Mouse (Mus musculus): ENCODE measurements at regions not wholly inside any gene's neighbourhood (a gene's known extent, or its start where the extent isn't known, plus 50 kb on each side); places are given as distances from the start of the nearest gene placed in this dataset.

GRCm38 (mm10) chr11:43361858-43362257 is 64.2 kb downstream of the Pttg1 start:
- TF ChIP-seq POLR2A (IDR thresholded peaks at IDR 0.05; ENCODE audit: control insufficient read depth, extremely low read depth, insufficient read depth, low read length, poor library complexity) = no peak
- no peak for TF ChIP-seq CTCF (IDR thresholded peaks at IDR 0.05; ENCODE audit: borderline replicate concordance, control insufficient read depth, extremely low read depth, insufficient read depth, low read length, poor library complexity)
